Mouse (Mus musculus): ENCODE measurements at regions not wholly inside any gene's neighbourhood (a gene's known extent, or its start where the extent isn't known, plus 50 kb on each side); places are given as distances from the start of the nearest gene placed in this dataset.

- no peak for ATAC-seq (replicated peaks; ENCODE audit: low read depth, poor library complexity, severe bottlenecking)
Observed at GRCm38 (mm10) chr15:57547154-57547553, 69.7 kb upstream of the Slc22a22 start.

DNA sequence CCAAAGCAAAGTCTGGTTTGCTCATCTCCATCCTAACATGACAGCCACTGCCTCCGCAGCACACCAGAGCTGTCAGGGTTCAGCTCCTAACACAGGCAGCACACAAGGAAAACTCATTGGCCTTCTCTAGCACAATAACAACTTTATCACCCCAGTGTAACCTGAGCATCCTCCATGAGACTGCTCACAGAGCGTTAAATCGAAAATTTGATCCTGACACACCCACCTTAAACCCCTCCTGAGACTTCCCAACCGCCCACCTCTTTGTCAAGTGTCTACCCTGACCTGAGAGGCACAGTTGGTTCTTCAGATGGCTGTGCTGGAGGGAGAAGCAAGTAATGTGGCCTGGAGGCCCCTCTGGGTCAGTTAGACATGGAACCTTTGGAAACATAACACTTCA lies 67.7 kb upstream of the Slc22a22 start:
- ATAC-seq (replicated peaks; ENCODE audit: low read depth, poor library complexity, severe bottlenecking), result no peak

DNA sequence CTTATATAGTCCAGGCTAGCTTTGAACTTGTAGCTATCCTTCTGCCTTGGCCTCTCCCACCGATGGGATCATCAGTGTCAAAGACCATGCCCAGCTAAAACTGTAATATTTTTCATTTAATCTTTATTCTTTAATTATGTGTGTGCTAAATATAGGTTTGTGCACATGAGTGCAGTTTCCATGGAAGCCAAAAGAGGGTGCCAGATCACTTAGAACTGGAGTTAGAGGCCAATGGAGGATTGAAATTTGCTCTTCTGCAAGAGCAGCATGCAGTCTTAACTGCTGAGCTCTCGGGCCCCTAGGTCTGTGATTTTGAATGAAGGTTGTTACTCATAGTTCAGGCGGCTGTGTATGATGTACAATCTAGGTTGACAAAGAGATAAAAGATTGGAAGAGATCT lies 66.6 kb upstream of the Slc22a22 start:
- no peak for ATAC-seq (replicated peaks; ENCODE audit: low read depth, poor library complexity, severe bottlenecking)

- no peak for ATAC-seq (replicated peaks; ENCODE audit: low read depth, poor library complexity, severe bottlenecking)
Observed at GRCm38 (mm10) chr15:57542630-57543029, 65.2 kb upstream of the Slc22a22 start.

GRCm38 (mm10) chr15:57535514-57535913 lies 58.1 kb upstream of the Slc22a22 start:
- no peak for ATAC-seq (replicated peaks; ENCODE audit: low read depth, poor library complexity, severe bottlenecking)

Measured in common myeloid progenitor, adult 5-6 weeks (primary cell).